Mouse (Mus musculus) kidney, embryonic 15.5 days (tissue): ENCODE measurements around the gene Trim44. TPM values are rescaled to one million over a fixed set of nuclear protein-coding genes. Genes with fewer than 3 reads are reported as not detected.

Source experiments
- ATAC-seq: fragments of 200-750 bp; cut with Nextera tagmentation; replicated peaks from 2 replicates; pipeline ENCODE4 v1.8.0; 2017; ENCODE audit warnings: moderate TSS enrichment; ENCODE audit not compliant: low FRiP score
- H3K27ac ChIP-seq: fragments of 300-500 bp; sonication (generic); 2 replicates; pipeline ENCODE4 v1.5.1; 2015; ENCODE audit warnings: mild to moderate bottlenecking, inconsistent platforms
- H3K27me3 ChIP-seq: fragments of 300-500 bp; sonication (generic); 2 replicates; pipeline ENCODE4 v1.6.1; 2015; ENCODE audit warnings: inconsistent platforms
- H3K36me3 ChIP-seq: fragments of 300-500 bp; sonication (generic); 2 replicates; pipeline ENCODE4 v1.6.1; 2015; ENCODE audit warnings: inconsistent platforms
- H3K4me1 ChIP-seq: fragments of 300-500 bp; sonication (generic); 2 replicates; pipeline ENCODE4 v1.6.1; 2015; ENCODE audit warnings: inconsistent platforms
- H3K4me2 ChIP-seq: fragments of 300-500 bp; sonication (generic); 2 replicates; pipeline ENCODE4 v1.6.1; 2015; ENCODE audit warnings: moderate library complexity, mild to moderate bottlenecking, inconsistent platforms
- H3K4me3 ChIP-seq: fragments of 300-500 bp; sonication (generic); replicated peaks from 2 replicates; pipeline ENCODE4 v1.5.1; 2015; ENCODE audit warnings: mild to moderate bottlenecking, inconsistent platforms
- H3K9ac ChIP-seq: fragments of 300-500 bp; sonication (generic); 2 replicates; pipeline ENCODE4 v1.6.1; 2015; ENCODE audit warnings: mild to moderate bottlenecking, inconsistent platforms
- H3K9me3 ChIP-seq: fragments of 300-500 bp; sonication (generic); replicated peaks from 2 replicates; pipeline ENCODE4 v1.6.1; 2016; ENCODE audit warnings: inconsistent platforms
- WGBS: fragments of 180-500 bp; shearing (Covaris S2); methylation state at CpG from one replicate; pipeline ENCODE4 v1.1.7; 2015; ENCODE audit warnings: mixed read lengths; 5-methylcytosine and 5-hydroxymethylcytosine counted together
- polyA plus RNA-seq: library from polyadenylated mRNA; unstranded; fragments of >200 nt; fragmentation: Nextera tagmentation; extraction: Ambion mirVana; gene quantifications from 2 replicates; pipeline ENCODE4 v1.2.1, GENCODE M21; 2015

Trim44 gene
- polyA plus RNA-seq, 1 experiment from 2014 or later: 27.3 TPM

- 76% methylated on average over 1 of the region's 1 CpGs for WGBS
- Histone ChIP-seq H3K27ac (no peak overlapping the region), H3K4me1 (no peaks in the 10 kb centered on the region), H3K36me3 (peaks cover 21% of the 10 kb centered on the region), H3K9me3 (no peaks in the 10 kb centered on the region), H3K9ac (no peak overlapping the region), H3K4me3 (no peak overlapping the region), H3K4me2 (no peak overlapping the region), H3K27me3 (no peaks in the 10 kb centered on the region)
- no peak for ATAC-seq
These were observed 53.6 kb downstream of the Trim44 start for GRCm38 (mm10) chr2:102354076-102354475.

DNA sequence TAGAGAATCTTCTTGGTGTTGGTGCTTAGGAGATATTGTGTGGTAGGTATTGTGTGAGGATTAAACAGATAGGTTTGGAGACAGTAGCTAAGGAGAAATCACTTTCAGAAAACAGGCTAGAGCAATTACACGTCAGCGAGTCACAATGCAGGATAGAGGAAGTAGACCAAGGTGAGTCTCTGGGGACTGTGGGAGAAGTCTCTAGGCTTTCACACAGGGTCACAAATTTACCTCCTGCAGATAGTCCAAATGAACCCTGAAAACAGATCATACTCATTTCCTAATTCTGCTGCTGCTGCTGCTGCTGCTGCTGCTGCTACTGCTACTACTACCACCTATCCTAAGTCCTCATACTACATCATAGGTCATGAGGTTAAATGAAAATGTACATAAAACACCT lies 66.2 kb downstream of the Trim44 start:
- no peak overlapping the region for H3K4me2 ChIP-seq
- no peaks in the 10 kb centered on the region for H3K9me3 ChIP-seq
- no peak overlapping the region for H3K9ac ChIP-seq
- ATAC-seq: no peak
- WGBS: 91% methylated on average over 2 of the region's 2 CpGs
- no peak overlapping the region for H3K27ac ChIP-seq
- no peak overlapping the region for H3K4me3 ChIP-seq
- H3K4me1 ChIP-seq: no peaks in the 10 kb centered on the region
- peaks cover 31% of the 10 kb centered on the region for H3K36me3 ChIP-seq
- H3K27me3 ChIP-seq: no peaks in the 10 kb centered on the region

DNA sequence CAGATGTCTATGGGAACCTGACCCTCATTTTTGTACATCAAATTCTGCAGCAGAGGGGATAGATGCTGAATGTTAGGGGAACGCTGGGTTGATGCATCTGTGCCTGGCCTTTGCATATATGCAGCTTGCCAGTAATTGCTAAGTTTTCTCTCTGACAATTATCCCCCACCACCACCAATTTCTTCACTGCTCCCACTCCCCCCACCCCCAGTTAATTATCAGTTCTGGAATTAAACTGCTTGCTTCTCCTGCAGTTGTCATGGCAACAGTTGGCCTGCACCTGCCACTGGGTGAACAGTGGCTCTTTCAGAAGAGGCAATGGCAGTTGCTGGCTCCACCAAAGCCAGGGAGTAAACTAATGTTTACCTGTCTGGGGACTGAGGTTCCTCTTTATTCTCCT lies 70.8 kb downstream of the Trim44 start:
- no peak for ATAC-seq
- 81% methylated on average over 1 of the region's 1 CpGs for WGBS

DNA sequence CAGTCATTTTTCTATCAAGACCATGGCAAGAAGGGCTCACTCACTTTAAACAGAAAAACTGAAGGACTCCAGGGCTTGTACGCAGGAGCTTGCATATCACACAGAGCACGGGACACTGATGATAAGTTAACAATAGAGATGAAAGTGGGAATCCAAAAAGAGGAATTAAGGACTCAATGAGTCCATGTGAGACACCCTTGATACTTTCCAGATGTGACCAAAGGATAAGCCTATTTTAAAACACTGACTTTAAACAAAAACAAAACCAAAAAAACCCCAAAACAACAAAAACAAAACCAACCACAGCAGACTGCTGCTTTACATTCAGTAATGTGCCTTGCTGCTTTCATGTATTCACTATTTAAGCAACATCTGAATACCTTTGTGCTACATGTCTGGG lies 75.7 kb downstream of the Trim44 start:
- no peak overlapping the region for H3K4me2 ChIP-seq
- H3K27me3 ChIP-seq: no peaks in the 10 kb centered on the region
- no peak overlapping the region for H3K4me3 ChIP-seq
- no peak overlapping the region for H3K27ac ChIP-seq
- no peaks in the 10 kb centered on the region for H3K4me1 ChIP-seq
- no peaks in the 10 kb centered on the region for H3K9me3 ChIP-seq
- H3K9ac ChIP-seq: no peak overlapping the region
- H3K36me3 ChIP-seq: no peaks in the 10 kb centered on the region
- WGBS: 82% methylated on average over 2 of the region's 2 CpGs
- no peak for ATAC-seq

More for the DNA sequence above, 70.8 kb downstream of the Trim44 start:
- H3K36me3 ChIP-seq: no peaks in the 10 kb centered on the region
- H3K9ac ChIP-seq: no peak overlapping the region
- H3K4me2 ChIP-seq: no peak overlapping the region
- H3K4me3 ChIP-seq: no peak overlapping the region
- no peaks in the 10 kb centered on the region for H3K4me1 ChIP-seq
- H3K27ac ChIP-seq: no peak overlapping the region
- no peaks in the 10 kb centered on the region for H3K9me3 ChIP-seq
- H3K27me3 ChIP-seq: no peaks in the 10 kb centered on the region

- 73% methylated on average over 3 of the region's 3 CpGs for WGBS
These were observed 76.5 kb downstream of the Trim44 start for GRCm38 (mm10) chr2:102331092-102331491.

GRCm38 (mm10) chr2:102325921-102326320 lies 81.7 kb downstream of the Trim44 start:
- Histone ChIP-seq H3K9me3 (no peaks in the 10 kb centered on the region), H3K4me2 (no peak overlapping the region), H3K4me1 (no peaks in the 10 kb centered on the region), H3K36me3 (no peaks in the 10 kb centered on the region), H3K27me3 (no peaks in the 10 kb centered on the region), H3K4me3 (no peak overlapping the region), H3K9ac (no peak overlapping the region), H3K27ac (no peak overlapping the region)
- 94% methylated on average over 2 of the region's 2 CpGs for WGBS
- no peak for ATAC-seq

More at GRCm38 (mm10) chr2:102331092-102331491, 76.5 kb downstream of the Trim44 start:
- no peak for ATAC-seq
- H3K36me3 ChIP-seq: no peaks in the 10 kb centered on the region
- H3K27ac ChIP-seq: no peak overlapping the region
- H3K9me3 ChIP-seq: no peaks in the 10 kb centered on the region
- H3K4me2 ChIP-seq: no peak overlapping the region
- H3K4me1 ChIP-seq: no peaks in the 10 kb centered on the region
- H3K4me3 ChIP-seq: no peak overlapping the region
- H3K9ac ChIP-seq: no peak overlapping the region
- no peaks in the 10 kb centered on the region for H3K27me3 ChIP-seq

DNA sequence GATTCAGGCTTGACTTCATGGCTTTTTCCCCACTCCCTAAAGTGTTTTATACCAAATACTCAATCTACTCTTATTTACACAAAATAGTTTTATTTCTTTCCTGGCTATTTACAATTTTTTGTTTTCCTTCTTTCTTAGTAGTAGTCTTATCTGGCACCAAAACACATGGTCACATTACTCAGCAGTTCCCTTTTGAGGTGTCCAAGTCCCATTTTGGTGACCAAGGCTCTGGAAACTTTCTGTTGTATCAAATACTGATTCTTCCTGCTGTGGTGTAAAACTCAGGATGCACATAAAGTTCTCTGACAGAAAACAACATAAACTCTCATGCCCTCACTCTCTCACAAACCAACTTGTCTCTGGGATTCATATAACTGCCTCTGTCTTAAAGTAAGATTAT lies 83.3 kb downstream of the Trim44 start:
- no peak overlapping the region for H3K27ac ChIP-seq
- H3K9ac ChIP-seq: no peak overlapping the region
- no peaks in the 10 kb centered on the region for H3K27me3 ChIP-seq
- no peak overlapping the region for H3K4me2 ChIP-seq
- ATAC-seq: no peak
- no peaks in the 10 kb centered on the region for H3K36me3 ChIP-seq
- H3K9me3 ChIP-seq: no peaks in the 10 kb centered on the region
- no peak overlapping the region for H3K4me3 ChIP-seq
- H3K4me1 ChIP-seq: no peaks in the 10 kb centered on the region

DNA sequence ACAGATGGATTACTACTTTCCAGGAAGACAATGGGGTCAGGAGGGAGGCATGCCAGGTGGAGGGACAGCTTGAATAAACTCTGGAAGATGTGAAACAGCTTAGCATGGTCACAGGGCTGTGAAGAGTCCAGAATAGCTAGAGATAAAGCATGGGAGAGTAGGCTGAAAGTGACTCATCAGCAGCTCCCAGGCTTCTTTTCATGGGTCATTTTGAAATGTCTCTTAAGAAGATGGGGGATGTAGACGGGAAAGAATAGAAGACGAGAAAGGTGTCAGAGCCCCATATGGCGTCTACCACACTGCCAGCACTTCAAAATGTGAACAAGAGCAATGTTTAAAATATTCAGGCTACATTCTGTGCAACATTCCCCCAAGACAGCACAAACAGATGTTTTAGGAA lies 91.1 kb downstream of the Trim44 start:
- WGBS: 86% methylated on average over 3 of the region's 3 CpGs
- no peaks in the 10 kb centered on the region for H3K4me1 ChIP-seq

GRCm38 (mm10) chr2:102315153-102315552 lies 92.5 kb downstream of the Trim44 start:
- Histone ChIP-seq H3K4me1 (no peaks in the 10 kb centered on the region), H3K9ac (no peak overlapping the region), H3K4me2 (no peak overlapping the region), H3K27ac (no peak overlapping the region), H3K36me3 (no peaks in the 10 kb centered on the region), H3K9me3 (no peaks in the 10 kb centered on the region), H3K4me3 (no peak overlapping the region), H3K27me3 (no peaks in the 10 kb centered on the region)
- 92% methylated on average over 4 of the region's 4 CpGs for WGBS
- no peak for ATAC-seq

More for the DNA sequence above, 91.1 kb downstream of the Trim44 start:
- H3K36me3 ChIP-seq: no peaks in the 10 kb centered on the region
- H3K27ac ChIP-seq: no peak overlapping the region
- H3K9me3 ChIP-seq: no peaks in the 10 kb centered on the region
- no peak overlapping the region for H3K9ac ChIP-seq
- H3K27me3 ChIP-seq: no peaks in the 10 kb centered on the region
- no peak overlapping the region for H3K4me2 ChIP-seq
- no peak for ATAC-seq
- H3K4me3 ChIP-seq: no peak overlapping the region

GRCm38 (mm10) chr2:102314610-102315009 lies 93.0 kb downstream of the Trim44 start:
- Histone ChIP-seq H3K27ac (no peak overlapping the region), H3K36me3 (no peaks in the 10 kb centered on the region), H3K4me2 (no peak overlapping the region), H3K4me1 (no peaks in the 10 kb centered on the region), H3K27me3 (no peaks in the 10 kb centered on the region), H3K4me3 (no peak overlapping the region), H3K9ac (no peak overlapping the region), H3K9me3 (no peaks in the 10 kb centered on the region)
- 48% methylated on average over 1 of the region's 1 CpGs for WGBS
- ATAC-seq: no peak

DNA sequence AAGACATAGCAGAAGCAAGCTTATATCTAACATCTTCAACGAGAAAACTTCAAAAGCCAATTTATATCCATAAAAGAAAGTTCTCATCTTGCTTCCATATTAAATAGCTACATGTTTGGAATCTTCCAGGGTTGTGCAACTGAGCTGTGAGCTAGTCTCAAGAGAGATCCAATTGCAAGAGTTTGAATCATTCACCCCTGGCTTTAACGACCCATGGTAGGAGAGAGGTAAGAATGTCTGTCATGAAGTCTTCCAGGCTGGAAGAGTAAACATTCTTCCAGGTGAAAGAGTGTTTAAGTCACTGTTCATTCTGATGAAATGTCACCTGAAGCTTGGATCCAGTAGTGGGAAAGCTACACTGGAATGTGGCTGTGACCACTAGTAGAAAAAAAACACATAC lies 93.6 kb downstream of the Trim44 start:
- Histone ChIP-seq H3K27ac (no peak overlapping the region), H3K9ac (no peak overlapping the region), H3K9me3 (no peaks in the 10 kb centered on the region), H3K4me1 (no peaks in the 10 kb centered on the region), H3K36me3 (no peaks in the 10 kb centered on the region), H3K4me3 (no peak overlapping the region), H3K4me2 (no peak overlapping the region), H3K27me3 (no peaks in the 10 kb centered on the region)
- WGBS: 55% methylated on average over 2 of the region's 2 CpGs
- no peak for ATAC-seq

DNA sequence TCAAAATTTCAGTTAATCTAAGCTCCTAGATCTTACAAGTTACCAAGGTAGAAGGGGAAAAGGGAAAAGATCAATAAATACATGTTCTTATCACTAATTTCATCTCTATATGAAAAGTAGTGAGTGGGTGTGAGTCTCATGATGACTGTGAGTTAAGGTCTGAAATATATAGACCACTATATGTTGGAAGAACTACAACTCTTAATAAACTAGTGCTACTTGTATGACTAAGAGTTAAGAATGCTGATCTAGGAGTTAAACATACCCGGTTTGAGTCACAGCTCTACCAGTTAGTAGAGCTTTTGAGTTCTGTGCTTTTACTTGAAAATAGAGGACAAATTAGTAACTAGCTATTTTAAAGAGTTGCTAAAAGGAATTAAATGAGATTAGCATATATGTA lies 94.7 kb downstream of the Trim44 start:
- Histone ChIP-seq H3K27ac (no peak overlapping the region), H3K4me1 (no peaks in the 10 kb centered on the region), H3K4me3 (no peak overlapping the region), H3K4me2 (no peak overlapping the region), H3K36me3 (no peaks in the 10 kb centered on the region), H3K9me3 (no peaks in the 10 kb centered on the region), H3K9ac (no peak overlapping the region), H3K27me3 (no peaks in the 10 kb centered on the region)
- no peak for ATAC-seq
- WGBS: 96% methylated on average over 1 of the region's 1 CpGs

GRCm38 (mm10) chr2:102303274-102303673 lies 104.4 kb downstream of the Trim44 start:
- no peaks in the 10 kb centered on the region for H3K27me3 ChIP-seq
- peaks cover 29% of the 10 kb centered on the region for H3K36me3 ChIP-seq
- H3K9me3 ChIP-seq: no peaks in the 10 kb centered on the region
- no peak overlapping the region for H3K4me2 ChIP-seq
- H3K4me1 ChIP-seq: 0 out of 2 replicates have a peak, but pooled peaks cover 3% of the 10 kb centered on the region
- WGBS: 30% methylated on average over 2 of the region's 2 CpGs
- no peak overlapping the region for H3K9ac ChIP-seq
- no peak for ATAC-seq
- H3K4me3 ChIP-seq: no peak overlapping the region
- H3K27ac ChIP-seq: no peak overlapping the region
